Mouse (Mus musculus) stomach, postnatal 0 days (tissue): ENCODE results near the gene Tcea2. TPM values are rescaled to one million over a fixed set of nuclear protein-coding genes. Genes with fewer than 3 reads are reported as not detected.

Source experiments
- ATAC-seq: fragments of 200-750 bp; cut with Nextera tagmentation; 2 replicates; pipeline ENCODE4 v1.8.0; 2017; ENCODE audit not compliant: low FRiP score, low TSS enrichment
- DNase-seq: peaks from one replicate; pipeline ENCODE4 v3.0.0-alpha.2; 2016; ENCODE audit warnings: low spot score
- H3K27ac ChIP-seq: fragments of 300-500 bp; sonication (generic); replicated peaks from 2 replicates; pipeline ENCODE4 v1.5.1; 2014; ENCODE audit warnings: mild to moderate bottlenecking, control low read depth
- H3K27me3 ChIP-seq: fragments of 300-500 bp; sonication (generic); 2 replicates; pipeline ENCODE4 v1.6.1; 2014; ENCODE audit warnings: low read length; ENCODE audit not compliant: control insufficient read depth, insufficient read depth
- H3K36me3 ChIP-seq: fragments of 300-500 bp; sonication (generic); 2 replicates; pipeline ENCODE4 v1.6.1; 2014; ENCODE audit warnings: low read length, mixed read lengths; ENCODE audit not compliant: control insufficient read depth, insufficient read depth
- H3K4me1 ChIP-seq: fragments of 300-500 bp; sonication (generic); replicated peaks from 2 replicates; pipeline ENCODE4 v1.6.1; 2014; ENCODE audit warnings: antibody characterized with exemption; ENCODE audit not compliant: control insufficient read depth, insufficient read depth
- H3K4me2 ChIP-seq: fragments of 300-500 bp; sonication (generic); replicated peaks from 2 replicates; pipeline ENCODE4 v1.6.1; 2014; ENCODE audit warnings: low read depth, mild to moderate bottlenecking, control low read depth, moderate library complexity
- H3K4me3 ChIP-seq: fragments of 300-500 bp; sonication (generic); 2 replicates; pipeline ENCODE4 v1.5.1; 2014; ENCODE audit warnings: low read depth, low read length, control low read depth
- H3K9ac ChIP-seq: fragments of 300-500 bp; sonication (generic); 2 replicates; pipeline ENCODE4 v1.6.1; 2014; ENCODE audit warnings: mild to moderate bottlenecking, low read length, control low read depth, mixed read lengths
- H3K9me3 ChIP-seq: fragments of 300-500 bp; sonication (generic); 2 replicates; pipeline ENCODE4 v1.6.1; 2016; ENCODE audit warnings: low read length; ENCODE audit not compliant: control insufficient read depth
- CTCF ChIP-seq: IDR thresholded peaks from 2 replicates; pipeline ENCODE4 v1.5.1; 2016; ENCODE audit warnings: antibody characterized with exemption, low read depth, mild to moderate bottlenecking, moderate library complexity
- EP300 ChIP-seq: optimal IDR thresholded peaks from 2 replicates; pipeline ENCODE3; 2016; ENCODE audit warnings: antibody characterized with exemption
- WGBS: fragments of 180-500 bp; shearing (Covaris S2); extraction: QIAGEN DNeasy Blood & Tissue Kit; methylation state at CpG from one replicate; pipeline ENCODE4 v1.1.7; 2014; 5-methylcytosine and 5-hydroxymethylcytosine counted together
- polyA plus RNA-seq: library from polyadenylated mRNA; unstranded; fragments of >200 nt; fragmentation: Nextera tagmentation; extraction: Ambion mirVana; gene quantifications from 2 replicates; pipeline ENCODE4 v1.2.1, GENCODE M21; 2015

Tcea2 gene
- polyA plus RNA-seq, 1 experiment from 2014 or later = 12.7 TPM

DNA sequence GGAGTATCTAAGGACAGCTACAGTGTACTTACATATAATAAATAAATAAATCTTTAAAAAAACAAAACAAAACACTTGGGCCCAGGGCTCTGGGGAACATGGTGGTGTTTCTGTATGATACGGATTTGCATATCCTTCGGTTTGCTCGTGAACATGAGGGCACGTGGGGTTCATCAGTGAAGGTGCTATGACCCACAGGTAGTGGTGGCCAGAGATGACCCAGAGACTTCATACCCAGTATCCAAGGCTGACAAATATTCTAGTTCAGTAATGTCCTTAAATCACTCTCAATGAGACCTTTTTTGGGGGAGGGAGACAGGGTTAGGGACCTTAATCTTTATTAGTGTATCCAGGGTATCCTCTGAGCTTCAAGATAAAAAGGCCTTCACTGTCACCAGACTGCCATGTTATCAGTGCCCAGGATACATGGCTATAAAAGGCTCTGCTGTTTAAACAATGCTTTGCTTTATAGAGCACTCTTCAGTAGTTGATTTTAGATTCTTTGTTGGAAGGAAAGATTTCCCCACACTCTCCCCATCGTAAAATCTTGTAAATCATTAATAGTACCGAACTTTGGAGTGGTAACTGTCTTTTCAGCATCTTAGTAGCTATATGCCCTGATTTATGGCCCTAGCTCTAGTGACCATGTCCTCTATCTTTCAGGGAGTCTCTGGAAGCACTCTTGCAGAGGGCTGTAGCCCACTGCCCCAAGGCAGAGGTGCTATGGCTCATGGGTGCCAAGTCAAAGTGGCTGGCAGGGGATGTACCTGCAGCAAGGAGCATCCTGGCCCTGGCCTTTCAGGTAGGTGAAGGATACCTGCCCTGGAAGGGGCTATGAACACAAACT, 33.3 kb upstream of the Tcea2 start:
- no peaks in the 10 kb centered on the region for H3K4me1 ChIP-seq
- no peaks in the 10 kb centered on the region for H3K27me3 ChIP-seq
- DNase-seq (no peak), ATAC-seq (no peak)
- WGBS = 85% methylated on average over 6 of the region's 6 CpGs
- H3K36me3 ChIP-seq = peaks cover 32% of the 10 kb centered on the region
- H3K9me3 ChIP-seq = no peaks in the 10 kb centered on the region
- H3K27ac ChIP-seq = no peak overlapping the region
- TF ChIP-seq EP300 (no peak), CTCF (no peak)
- H3K4me2 ChIP-seq = no peak overlapping the region
- no peak overlapping the region for H3K4me3 ChIP-seq
- H3K9ac ChIP-seq = no peak overlapping the region

GRCm38 (mm10) chr2:181648926-181649325, 31.2 kb upstream of the Tcea2 start:
- ATAC-seq (no peak), DNase-seq (no peak)
- H3K9ac ChIP-seq = no peak overlapping the region
- H3K27me3 ChIP-seq = no peaks in the 10 kb centered on the region
- no peaks in the 10 kb centered on the region for H3K4me1 ChIP-seq
- peaks cover 43% of the 10 kb centered on the region for H3K36me3 ChIP-seq
- 92% methylated on average over 10 of the region's 10 CpGs for WGBS
- no peak for TF ChIP-seq CTCF
- no peak for TF ChIP-seq EP300
- H3K9me3 ChIP-seq = no peaks in the 10 kb centered on the region
- H3K4me3 ChIP-seq = no peak overlapping the region
- no peak overlapping the region for H3K27ac ChIP-seq
- H3K4me2 ChIP-seq = no peak overlapping the region

DNA sequence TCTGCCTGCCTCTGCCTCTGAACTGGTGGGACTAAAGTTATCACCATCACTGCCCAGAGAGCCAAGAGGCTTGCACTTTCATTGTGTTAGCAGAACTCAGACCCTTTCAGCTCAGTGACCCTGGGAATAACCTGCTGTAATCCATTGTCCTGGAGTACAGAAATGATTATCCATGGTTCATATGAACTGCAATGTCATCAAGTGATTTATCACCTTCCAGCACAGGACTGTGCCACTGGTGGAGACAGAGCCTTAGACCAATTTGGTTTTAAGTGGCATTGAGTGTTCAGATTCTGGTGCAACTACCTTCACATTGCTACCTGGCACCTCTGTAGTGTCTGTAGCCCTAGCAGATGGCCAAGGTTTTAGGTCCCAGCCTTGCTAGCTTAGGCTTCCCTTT, 27.0 kb upstream of the Tcea2 start:
- DNase-seq = no peak

GRCm38 (mm10) chr2:181653523-181653922, 26.6 kb upstream of the Tcea2 start:
- ATAC-seq = no peak
- 94% methylated on average over 1 of the region's 1 CpGs for WGBS
- DNase-seq = no peak
- Histone ChIP-seq H3K36me3 (peaks cover 38% of the 10 kb centered on the region), H3K9ac (no peak overlapping the region), H3K4me1 (no peaks in the 10 kb centered on the region), H3K27me3 (no peaks in the 10 kb centered on the region), H3K9me3 (no peaks in the 10 kb centered on the region), H3K4me2 (no peak overlapping the region), H3K4me3 (no peak overlapping the region), H3K27ac (no peak overlapping the region)
- TF ChIP-seq EP300 (no peak), CTCF (no peak)

More for the DNA sequence above, 27.0 kb upstream of the Tcea2 start:
- H3K27ac ChIP-seq = no peak overlapping the region
- no peak overlapping the region for H3K9ac ChIP-seq
- H3K4me3 ChIP-seq = no peak overlapping the region
- TF ChIP-seq EP300 = no peak
- TF ChIP-seq CTCF = no peak
- no peak overlapping the region for H3K4me2 ChIP-seq
- H3K4me1 ChIP-seq = no peaks in the 10 kb centered on the region
- H3K36me3 ChIP-seq = peaks cover 43% of the 10 kb centered on the region
- H3K9me3 ChIP-seq = no peaks in the 10 kb centered on the region
- ATAC-seq = no peak
- H3K27me3 ChIP-seq = no peaks in the 10 kb centered on the region

GRCm38 (mm10) chr2:181656734-181657133, 23.4 kb upstream of the Tcea2 start, which contains the start of gene Gm29797:
Gm29797 (plus strand) TSS chr2:181657034.
- no peaks in the 10 kb centered on the region for H3K9me3 ChIP-seq
- TF ChIP-seq CTCF (no peak), EP300 (no peak)
- DNase-seq (no peak), ATAC-seq (no peak)
- no peak within 1 kb of the TSS for H3K4me2 ChIP-seq
- peaks cover 26% of the 10 kb centered on the region for H3K36me3 ChIP-seq
- WGBS = 79% methylated on average over 3 of the region's 3 CpGs
- no peak within 1 kb of the TSS for H3K27ac ChIP-seq
- H3K9ac ChIP-seq = no peak within 1 kb of the TSS
- H3K4me1 ChIP-seq = no peaks in the 10 kb centered on the region
- H3K27me3 ChIP-seq = no peaks in the 10 kb centered on the region
- H3K4me3 ChIP-seq = no peak within 1 kb of the TSS

GRCm38 (mm10) chr2:181657441-181657840, 22.7 kb upstream of the Tcea2 start:
- H3K4me1 ChIP-seq = no peaks in the 10 kb centered on the region
- TF ChIP-seq EP300 (no peak), CTCF (no peak)
- no peak overlapping the region for H3K27ac ChIP-seq
- H3K4me2 ChIP-seq = no peak overlapping the region
- H3K27me3 ChIP-seq = no peaks in the 10 kb centered on the region
- H3K4me3 ChIP-seq = no peak overlapping the region
- H3K36me3 ChIP-seq = peaks cover 25% of the 10 kb centered on the region
- WGBS = 65% methylated on average over 2 of the region's 2 CpGs
- ATAC-seq = no peak
- DNase-seq = no peak
- no peaks in the 10 kb centered on the region for H3K9me3 ChIP-seq
- H3K9ac ChIP-seq = no peak overlapping the region
